Mouse (Mus musculus) neural tube, embryonic 11.5 days (tissue): ENCODE results near the gene Gm20489. TPM values are rescaled to one million over a fixed set of nuclear protein-coding genes. Genes with fewer than 3 reads are reported as not detected.

Experiments
- ATAC-seq: fragments of 200-750 bp; cut with Nextera tagmentation; 2 replicates; pipeline ENCODE4 v1.8.0; 2017; ENCODE audit warnings: moderate number of reproducible peaks, mild to moderate bottlenecking, moderate TSS enrichment, moderate library complexity; ENCODE audit not compliant: insufficient read depth, low FRiP score, low TSS enrichment
- DNase-seq: peaks from one replicate; pipeline ENCODE4 v3.0.0-alpha.2; 2015; ENCODE audit warnings: low spot score
- H3K27ac ChIP-seq: fragments of 300-500 bp; sonication (generic); 2 replicates; pipeline ENCODE4 v1.5.1; 2014; ENCODE audit warnings: low read depth, mild to moderate bottlenecking, low read length
- H3K27me3 ChIP-seq: fragments of 300-500 bp; sonication (generic); 2 replicates; pipeline ENCODE4 v1.6.1; 2014; ENCODE audit warnings: mild to moderate bottlenecking, low read length, mixed read lengths; ENCODE audit not compliant: control insufficient read depth, insufficient read depth
- H3K36me3 ChIP-seq: fragments of 300-500 bp; sonication (generic); 2 replicates; pipeline ENCODE4 v1.6.1; 2014; ENCODE audit warnings: mild to moderate bottlenecking, low read length, moderate library complexity, mixed read lengths; ENCODE audit not compliant: control insufficient read depth, insufficient read depth
- H3K4me1 ChIP-seq: fragments of 300-500 bp; sonication (generic); 2 replicates; pipeline ENCODE4 v1.6.1; 2014; ENCODE audit warnings: low read length, mixed read lengths; ENCODE audit not compliant: control insufficient read depth, insufficient read depth
- H3K4me2 ChIP-seq: fragments of 300-500 bp; sonication (generic); 2 replicates; pipeline ENCODE4 v1.6.1; 2014; ENCODE audit warnings: low read depth, mild to moderate bottlenecking, moderate library complexity
- H3K4me3 ChIP-seq: fragments of 300-500 bp; sonication (generic); 2 replicates; pipeline ENCODE4 v1.5.1; 2014; ENCODE audit warnings: low read depth, low read length
- H3K9ac ChIP-seq: fragments of 300-500 bp; sonication (generic); 2 replicates; pipeline ENCODE4 v1.6.1; 2014; ENCODE audit warnings: mild to moderate bottlenecking, low read length
- H3K9me3 ChIP-seq: fragments of 300-500 bp; sonication (generic); 2 replicates; pipeline ENCODE4 v1.6.1; 2016; ENCODE audit warnings: low read length; ENCODE audit not compliant: control insufficient read depth
- WGBS: fragments of 180-500 bp; shearing (Covaris S2); extraction: QIAGEN DNeasy Blood & Tissue Kit; methylation state at CpG from one replicate; pipeline ENCODE4 v1.1.7; 2014; 5-methylcytosine and 5-hydroxymethylcytosine counted together
- polyA plus RNA-seq: library from polyadenylated mRNA; unstranded; fragments of >200 nt; fragmentation: Nextera tagmentation; extraction: Ambion mirVana; gene quantifications from 2 replicates; pipeline ENCODE4 v1.2.1, GENCODE M21; 2014

Gene Gm20489
- polyA plus RNA-seq, result not detected in 2 replicates

DNA sequence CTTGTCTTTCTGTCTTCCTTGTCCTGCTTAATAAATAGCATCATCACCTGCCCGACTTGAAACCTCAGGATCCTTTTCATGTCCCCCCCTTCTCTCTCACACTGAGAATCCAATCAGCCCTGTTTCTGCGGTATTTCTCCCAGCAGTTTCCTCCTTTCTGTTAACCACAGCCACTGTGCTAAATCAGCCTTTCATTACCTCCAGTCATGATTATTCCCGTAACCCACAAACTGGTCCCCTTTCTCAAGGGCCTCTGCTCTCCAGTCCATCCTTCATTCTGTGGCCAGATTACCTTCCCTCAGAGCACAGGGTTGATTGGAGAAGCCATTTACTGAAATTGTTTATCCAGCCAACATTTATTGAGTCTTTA, at the start of gene Gm20489:
Gm20489 (minus strand) TSS at position 269 of the 370 bp plus-strand sequence.
- H3K36me3 ChIP-seq, result no peaks in the 10 kb centered on the region
- WGBS, result 51% methylated on average over 3 of the region's 3 CpGs
- H3K9me3 ChIP-seq, result no peaks in the 10 kb centered on the region
- ATAC-seq (no peak), DNase-seq (no peak)
- 0 out of 2 replicates have a peak, but pooled peaks cover 4% of the 10 kb centered on the region for H3K4me1 ChIP-seq
- H3K9ac ChIP-seq, result no peak within 1 kb of the TSS
- H3K27me3 ChIP-seq, result no peaks in the 10 kb centered on the region
- no peak within 1 kb of the TSS for H3K4me2 ChIP-seq
- H3K27ac ChIP-seq, result no peak within 1 kb of the TSS
- no peak within 1 kb of the TSS for H3K4me3 ChIP-seq

DNA sequence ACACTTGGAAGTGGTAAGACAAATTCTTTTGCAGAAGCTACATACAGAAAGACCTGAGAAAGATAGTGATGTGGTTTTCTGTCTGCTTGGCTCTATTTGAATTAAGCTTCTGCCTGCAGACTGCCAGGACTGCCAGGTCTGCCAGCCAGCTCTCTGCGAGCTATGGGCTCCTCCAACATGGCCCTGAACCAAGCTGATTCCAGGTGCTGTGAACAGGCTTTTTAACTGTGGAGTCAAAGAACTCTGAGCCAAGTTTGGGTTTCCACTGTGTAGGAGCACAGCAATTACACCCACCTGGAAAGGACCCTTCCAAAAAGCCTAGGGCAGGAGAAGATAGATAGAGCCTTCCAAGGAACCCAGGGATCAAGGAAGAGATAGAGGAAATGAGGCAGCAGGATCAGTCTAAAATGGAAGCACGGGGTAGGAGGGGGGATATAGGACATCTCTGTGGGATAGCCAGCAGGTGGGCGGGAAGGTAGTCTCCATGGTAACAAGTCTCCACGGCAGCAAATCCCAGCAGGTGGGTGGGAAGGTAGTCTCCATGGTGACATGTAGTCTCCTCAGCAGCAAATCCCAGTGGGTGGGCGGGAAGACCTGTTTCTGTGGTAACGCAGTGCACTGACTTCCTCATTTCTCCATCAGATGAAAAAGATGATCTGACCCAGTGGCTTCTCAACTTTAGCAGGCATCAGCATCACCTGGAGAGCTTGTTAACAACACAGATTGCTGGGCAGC, 45.0 kb upstream of the Gm20489 start:
- ATAC-seq (no peak; the same call in 1 of the 2 replicates), DNase-seq (peak; percentile 14)
- H3K27me3 ChIP-seq, result no peaks in the 10 kb centered on the region

DNA sequence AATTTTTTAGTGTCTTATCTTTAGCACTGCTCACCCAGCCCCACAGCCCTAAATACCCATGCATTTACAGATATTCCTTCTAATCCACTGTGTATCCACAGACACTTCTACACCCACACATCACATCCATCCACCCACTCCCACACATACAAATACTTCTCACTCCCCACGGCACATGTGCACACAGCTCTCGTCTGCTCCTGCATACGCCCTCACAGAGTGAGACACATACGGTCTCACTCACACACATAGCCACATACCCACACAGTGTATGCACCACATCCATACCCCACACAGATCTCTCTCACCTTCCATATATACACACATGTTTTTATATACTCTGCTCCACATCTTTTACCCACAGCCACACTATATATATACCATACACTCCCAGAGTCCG, 40.5 kb upstream of the Gm20489 start:
- 91% methylated on average over 5 of the region's 5 CpGs for WGBS
- Histone ChIP-seq H3K36me3 (no peaks in the 10 kb centered on the region), H3K9ac (no peak overlapping the region), H3K4me1 (no peaks in the 10 kb centered on the region), H3K9me3 (no peaks in the 10 kb centered on the region), H3K27me3 (0 out of 2 replicates have a peak, but pooled peaks cover 3% of the 10 kb centered on the region), H3K4me2 (no peak overlapping the region), H3K27ac (no peak overlapping the region), H3K4me3 (no peak overlapping the region)
- DNase-seq, result no peak
- no peak for ATAC-seq

More for the DNA sequence above, 45.0 kb upstream of the Gm20489 start:
- H3K9ac ChIP-seq, result no peak overlapping the region
- WGBS, result 27% methylated on average over 6 of the region's 6 CpGs
- H3K9me3 ChIP-seq, result no peaks in the 10 kb centered on the region
- no peak overlapping the region for H3K4me3 ChIP-seq
- H3K27ac ChIP-seq, result no peak overlapping the region
- H3K4me2 ChIP-seq, result no peak overlapping the region
- H3K36me3 ChIP-seq, result no peaks in the 10 kb centered on the region
- H3K4me1 ChIP-seq, result no peaks in the 10 kb centered on the region

DNA sequence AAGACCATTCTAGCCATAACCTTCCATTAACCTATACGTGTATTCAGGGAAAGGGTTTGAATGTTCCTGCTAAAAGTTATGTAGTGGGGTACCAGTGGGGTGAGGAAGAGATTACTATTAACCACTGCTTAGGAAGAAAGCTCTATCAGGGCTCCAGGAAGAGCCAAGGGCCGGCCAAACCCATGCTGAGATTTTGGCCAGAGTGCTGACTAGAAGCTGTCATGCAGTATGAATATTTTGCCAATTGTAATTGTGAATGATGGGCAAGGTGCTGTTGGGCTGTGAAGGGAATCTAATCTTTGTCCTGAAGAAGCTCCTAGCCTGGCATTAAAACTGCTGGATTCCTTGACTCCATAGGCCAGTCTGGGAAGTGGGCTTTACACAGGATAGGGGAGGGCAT, 35.8 kb upstream of the Gm20489 start:
- no peak overlapping the region for H3K27ac ChIP-seq
- H3K4me3 ChIP-seq, result no peak overlapping the region
- 0 out of 2 replicates have a peak, but pooled peaks cover 3% of the 10 kb centered on the region for H3K27me3 ChIP-seq
- H3K9me3 ChIP-seq, result no peaks in the 10 kb centered on the region
- no peak overlapping the region for H3K9ac ChIP-seq
- WGBS, result 58% methylated on average over 2 of the region's 2 CpGs
- DNase-seq (no peak), ATAC-seq (no peak)
- H3K36me3 ChIP-seq, result no peaks in the 10 kb centered on the region
- H3K4me2 ChIP-seq, result no peak overlapping the region
- H3K4me1 ChIP-seq, result no peaks in the 10 kb centered on the region

DNA sequence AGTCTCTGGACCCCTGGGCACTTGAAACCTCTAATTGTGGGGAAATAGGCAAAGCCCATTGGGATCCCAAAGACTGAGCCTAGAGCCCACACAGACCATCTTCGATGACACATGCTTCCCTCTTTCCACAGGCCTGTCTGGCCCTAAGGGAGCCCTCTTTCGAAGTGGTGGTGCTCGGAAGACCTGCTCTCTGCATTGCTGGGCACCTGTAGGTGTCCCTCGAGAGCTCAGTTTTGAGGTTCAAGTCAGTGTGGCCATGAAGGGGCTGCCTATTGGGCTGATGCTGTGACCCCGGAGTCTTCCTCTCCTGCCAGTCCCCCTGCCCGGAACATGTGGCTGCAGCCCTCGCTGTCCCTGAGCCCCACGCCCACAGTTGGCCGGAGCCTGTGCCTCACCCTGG, 32.8 kb upstream of the Gm20489 start:
- 70% methylated on average over 9 of the region's 9 CpGs for WGBS

DNA sequence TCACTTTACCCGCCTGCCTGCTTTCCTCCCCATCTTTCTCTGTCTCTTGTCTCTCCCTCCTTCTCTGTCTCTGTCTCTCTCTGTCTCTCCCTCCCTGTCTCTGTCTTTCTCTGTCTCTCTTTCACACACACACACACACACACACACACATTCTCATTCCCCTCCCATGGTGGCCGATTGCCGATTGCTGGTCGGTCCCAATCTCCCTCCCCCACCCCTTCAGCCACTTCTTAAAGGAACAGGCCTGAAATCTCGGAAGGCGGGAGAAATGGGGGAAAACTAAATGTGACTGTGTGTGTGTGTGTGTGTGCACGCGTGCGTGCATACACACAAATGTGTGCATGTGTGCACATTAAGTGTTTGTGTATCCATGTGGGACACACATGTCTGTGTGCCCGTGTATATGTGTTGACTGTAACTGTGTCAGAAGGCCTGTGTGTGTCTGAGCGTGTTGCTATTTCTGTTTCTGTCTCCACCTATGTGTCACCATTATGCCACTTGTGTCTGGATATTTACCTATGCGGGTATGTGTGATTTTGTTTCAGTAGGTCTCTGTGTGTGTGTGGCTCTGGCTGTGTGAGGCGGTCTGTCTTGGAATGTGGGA, 31.7 kb upstream of the Gm20489 start:
- H3K4me2 ChIP-seq, result peak overlapping the region; percentile 46
- 33% methylated on average over 12 of the region's 13 CpGs for WGBS
- 0 out of 2 replicates have a peak overlapping the region, but pooled peaks have one; percentile 23 for H3K9ac ChIP-seq
- H3K36me3 ChIP-seq, result no peaks in the 10 kb centered on the region; the same call in 1 of the 2 replicates
- H3K4me1 ChIP-seq, result no peaks in the 10 kb centered on the region
- DNase-seq (peak; percentile 53), ATAC-seq (peak; percentile 21; the same call in 1 of the 2 replicates)
- 0 out of 2 replicates have a peak, but pooled peaks cover 3% of the 10 kb centered on the region for H3K27me3 ChIP-seq
- peak overlapping the region; percentile 20; the same call in 1 of the 2 replicates for H3K27ac ChIP-seq
- H3K9me3 ChIP-seq, result no peaks in the 10 kb centered on the region
- peak overlapping the region; percentile 37 for H3K4me3 ChIP-seq

More for the DNA sequence above, 32.8 kb upstream of the Gm20489 start:
- H3K27ac ChIP-seq, result no peak overlapping the region
- H3K36me3 ChIP-seq, result no peaks in the 10 kb centered on the region; the same call in 1 of the 2 replicates
- no peak for ATAC-seq
- no peak for DNase-seq
- H3K4me1 ChIP-seq, result no peaks in the 10 kb centered on the region
- no peak overlapping the region for H3K9ac ChIP-seq
- 0 out of 2 replicates have a peak, but pooled peaks cover 3% of the 10 kb centered on the region for H3K27me3 ChIP-seq
- no peaks in the 10 kb centered on the region for H3K9me3 ChIP-seq
- no peak overlapping the region for H3K4me2 ChIP-seq
- no peak overlapping the region for H3K4me3 ChIP-seq

DNA sequence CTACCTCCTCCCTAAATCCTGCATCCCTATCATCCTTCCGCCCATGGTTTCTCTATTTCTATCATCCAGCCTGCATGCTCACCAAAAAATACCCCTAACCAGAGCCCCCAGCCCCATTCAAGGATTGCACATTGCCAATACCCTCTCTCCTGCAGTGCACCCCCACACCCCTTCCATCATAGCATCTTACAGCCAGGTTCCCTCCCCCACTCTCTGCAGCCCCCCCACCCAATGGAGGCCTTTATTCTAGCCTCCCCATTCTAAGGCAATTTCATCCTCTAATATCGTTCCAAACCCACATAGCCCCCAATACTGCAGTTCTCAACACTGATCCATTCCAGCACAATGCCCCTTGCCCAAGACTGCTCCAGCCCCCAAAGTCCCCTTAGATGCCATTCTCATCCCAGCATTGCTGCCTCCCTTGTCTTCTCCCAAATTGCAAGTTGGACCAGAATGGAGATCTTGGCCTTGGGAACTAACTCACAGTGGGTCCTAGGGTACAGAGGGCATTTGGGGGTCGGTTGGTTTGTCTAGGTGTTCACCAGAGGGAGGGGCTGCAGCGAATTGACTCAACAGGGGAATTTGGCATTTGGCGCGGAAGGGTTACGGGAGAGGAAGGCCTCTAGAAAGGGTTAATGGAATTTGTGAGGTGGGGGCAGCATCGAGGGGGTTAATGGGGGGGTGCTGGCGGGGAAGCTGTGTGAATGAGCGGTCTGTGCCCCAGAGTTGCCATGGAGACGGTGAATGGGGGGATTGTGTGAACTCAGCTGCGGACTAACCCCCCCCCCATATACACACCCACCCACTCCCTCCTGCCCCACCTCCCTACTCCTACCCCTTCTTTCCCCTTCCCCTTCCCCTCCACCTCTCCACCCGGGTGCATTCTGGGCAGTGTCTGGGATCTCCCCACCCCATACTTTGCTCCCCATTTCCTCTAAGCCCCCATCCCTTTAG, 30.9 kb upstream of the Gm20489 start:
- Histone ChIP-seq H3K4me2 (peak overlapping the region; percentile 46), H3K4me1 (no peaks in the 10 kb centered on the region), H3K9ac (peak overlapping the region; percentile 52), H3K9me3 (no peaks in the 10 kb centered on the region), H3K27ac (0 out of 2 replicates have a peak overlapping the region, but pooled peaks have one; percentile 20), H3K36me3 (no peaks in the 10 kb centered on the region; the same call in 1 of the 2 replicates), H3K27me3 (no peaks in the 10 kb centered on the region), H3K4me3 (peak overlapping the region; percentile 37)
- DNase-seq (peak; percentile 51), ATAC-seq (peak; percentile 83)
- WGBS, result 15% methylated on average over 10 of the region's 13 CpGs

DNA sequence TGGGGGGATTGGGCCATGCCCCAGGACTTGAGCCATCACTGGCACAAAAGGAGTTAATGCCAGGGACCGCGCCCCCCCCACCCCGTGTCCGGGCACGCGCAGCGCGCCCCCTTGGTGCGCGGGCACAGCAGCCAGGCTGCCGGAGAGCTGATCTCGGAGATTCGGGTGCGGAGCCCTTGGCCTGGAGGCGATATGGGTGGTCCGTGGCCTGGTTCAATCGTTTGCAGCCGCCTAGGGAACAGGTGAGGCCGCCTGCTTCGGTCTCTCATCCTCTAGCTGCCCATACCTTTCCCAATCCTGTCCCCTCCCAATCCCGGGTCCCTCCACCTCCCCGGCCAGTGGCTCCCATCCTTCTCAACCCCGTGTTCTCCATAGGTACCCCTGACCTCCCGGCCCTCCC, 30.2 kb upstream of the Gm20489 start, which contains the start of gene Nlgn3:
Nlgn3 (plus strand) TSS at position 114 of the 400 bp plus-strand sequence.
- Histone ChIP-seq H3K4me1 (no peaks in the 10 kb centered on the region), H3K36me3 (no peaks in the 10 kb centered on the region; the same call in 1 of the 2 replicates), H3K4me3 (peak within 1 kb of the TSS; percentile 37), H3K27me3 (no peaks in the 10 kb centered on the region), H3K9ac (peak within 1 kb of the TSS; percentile 52), H3K27ac (0 out of 2 replicates have a peak within 1 kb of the TSS, but pooled peaks have one; percentile 10), H3K4me2 (peak within 1 kb of the TSS; percentile 46), H3K9me3 (no peaks in the 10 kb centered on the region)
- 10% methylated on average over 14 of the region's 24 CpGs for WGBS
- ATAC-seq (peak; percentile 29; the same call in 1 of the 2 replicates), DNase-seq (peak; percentile 44)
